Mouse (Mus musculus): ENCODE data around the gene Iqck. TPM values are rescaled to one million over a fixed set of nuclear protein-coding genes. Genes with fewer than 3 reads are reported as not detected.

Gene Iqck
- total and polyA plus RNA-seq, 3 experiments: 0.39 to 0.68 (median 0.62) TPM

DNA sequence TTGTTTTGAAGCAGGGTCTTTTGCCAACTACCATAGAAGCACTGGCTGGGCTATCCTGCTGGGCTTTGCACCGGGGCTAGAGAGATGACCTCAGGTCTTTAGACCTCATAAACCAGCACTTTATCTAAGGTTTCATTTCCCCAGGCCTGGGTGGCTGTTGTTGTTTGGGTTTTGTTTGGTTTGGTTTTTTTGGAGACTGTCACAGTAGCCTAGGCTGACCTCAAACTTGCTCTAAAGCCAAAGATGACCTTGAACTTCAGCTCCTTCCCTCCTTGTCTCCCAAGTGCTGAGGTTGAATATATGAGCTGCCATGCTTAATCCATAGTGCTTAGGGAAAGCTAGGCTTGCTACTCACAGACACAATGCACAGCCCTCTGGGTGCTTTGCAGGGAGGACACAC is 35.9 kb upstream of the Iqck start:
- no peak for DNase-seq (ENCODE audit: extremely low read depth)
- Histone ChIP-seq H3K27ac (ENCODE audit: insufficient read depth, low read depth) (no peak overlapping the region), H3K79me2 (replicated peaks; ENCODE audit: control insufficient read depth, extremely low read depth, insufficient read depth, poor library complexity, severe bottlenecking) (no peaks in the 10 kb centered on the region), H3K4me1 (ENCODE audit: control insufficient read depth in 1 of 2, insufficient read depth in 2 of 2) (peaks cover 6 to 14% of the 10 kb centered on the region in 2 experiments), H3K4me2 (ENCODE audit: insufficient read depth, low read depth, poor library complexity, severe bottlenecking) (no peak overlapping the region), H3K27me3 (replicated peaks) (no peaks in the 10 kb centered on the region), H3K4me3 (replicated peaks in 1 of 3; ENCODE audit: low read depth in 2 of 3, low read length in 2 of 3, poor library complexity in 1 of 3) (no peak overlapping the region), H3K36me3 (replicated peaks in 1 of 2; ENCODE audit: control insufficient read depth in 1 of 2, insufficient read depth in 1 of 2, low read length in 1 of 2) (peaks cover 30 to 82% of the 10 kb centered on the region in 2 experiments), H3K9ac (ENCODE audit: insufficient read depth, low read depth) (no peak overlapping the region), H3K9me3 (replicated peaks; ENCODE audit: low read length) (no peaks in the 10 kb centered on the region)
- in situ Hi-C loops (cut with MboI; ENCODE audit: low pct_ligation_motif_present, low pct_unique_long_range_greater_than_20kb, low sequenced_read_pairs): no loop called here
- no peak for TF ChIP-seq JUN (IDR thresholded peaks at IDR 0.05; ENCODE audit: insufficient read depth, low read depth, low read length)
- no peak for TF ChIP-seq BHLHE40 (IDR thresholded peaks at IDR 0.05; ENCODE audit: low read depth, low read length)
- no peak for TF ChIP-seq JUND (conservative IDR thresholded peaks at IDR 0.05; ENCODE audit: low read depth, low read length)
- no peak for TF ChIP-seq GABPA (IDR thresholded peaks at IDR 0.05; ENCODE audit: insufficient replicate concordance, low read depth, low read length)
- TF ChIP-seq RCOR1 (conservative IDR thresholded peaks at IDR 0.05; ENCODE audit: low read depth, low read length): no peak
- TF ChIP-seq ZMIZ1 (IDR thresholded peaks at IDR 0.05; ENCODE audit: low read depth, low read length): no peak
- TF ChIP-seq ZKSCAN1 (IDR thresholded peaks at IDR 0.05; ENCODE audit: borderline replicate concordance, low read depth, low read length): no peak
- TF ChIP-seq TCF12 (IDR thresholded peaks at IDR 0.05; ENCODE audit: low read depth, low read length): no peak
- TF ChIP-seq CHD2 (IDR thresholded peaks at IDR 0.05; ENCODE audit: low read length): no peak
- TF ChIP-seq MYC (IDR thresholded peaks at IDR 0.05; ENCODE audit: low read depth, low read length): no peak
- TF ChIP-seq ZC3H11A (IDR thresholded peaks at IDR 0.05; ENCODE audit: low read depth, low read length): no peak
- TF ChIP-seq MXI1 (IDR thresholded peaks at IDR 0.05; ENCODE audit: low read depth, low read length): no peak
- no peak for TF ChIP-seq CTCF (conservative IDR thresholded peaks at IDR 0.05 in 1 of 2, IDR thresholded peaks at IDR 0.05 in 1 of 2; ENCODE audit: low read depth in 2 of 2, low read length in 2 of 2)
- no peak for TF ChIP-seq POLR2A (IDR thresholded peaks at IDR 0.05; ENCODE audit: low read depth, low read length)
- TF ChIP-seq HCFC1 (IDR thresholded peaks at IDR 0.05; ENCODE audit: low read depth, low read length): no peak
- dilution Hi-C loops (cut with MboI; ENCODE audit: extremely low pct_ligation_motif_present, extremely low pct_unique_long_range_greater_than_20kb, low sequenced_read_pairs): no loop called here

DNA sequence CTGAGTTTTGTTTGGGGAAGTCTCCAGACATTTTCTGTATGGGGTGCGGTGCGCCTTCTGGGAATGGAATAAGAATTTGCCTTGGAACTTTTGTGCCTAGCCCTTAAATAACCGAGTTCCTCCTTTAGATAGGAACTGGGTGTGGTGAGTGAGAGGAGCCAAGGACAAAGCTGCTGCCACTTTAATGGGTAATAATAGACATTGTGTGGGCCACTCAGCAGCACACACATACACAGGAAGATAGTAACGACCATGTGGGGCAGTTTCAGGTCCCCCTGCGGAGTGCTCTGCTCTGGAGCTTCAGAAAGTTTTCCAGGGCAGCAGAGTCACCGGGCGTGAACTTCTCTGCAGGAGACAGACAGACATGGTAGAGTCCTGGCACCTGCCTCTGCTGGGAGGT is 34.2 kb upstream of the Iqck start:
- TF ChIP-seq MXI1 (IDR thresholded peaks at IDR 0.05; ENCODE audit: low read depth, low read length) (no peak), TBP (conservative IDR thresholded peaks at IDR 0.05; ENCODE audit: low read depth, low read length) (no peak), SIN3A (IDR thresholded peaks at IDR 0.05; ENCODE audit: low read length) (no peak), MAX (IDR thresholded peaks at IDR 0.05; ENCODE audit: low read length) (no peak), EP300 (IDR thresholded peaks at IDR 0.05; ENCODE audit: low read length) (no peak), ETS1 (conservative IDR thresholded peaks at IDR 0.05; ENCODE audit: low read depth, low read length) (no peak), ZMIZ1 (IDR thresholded peaks at IDR 0.05; ENCODE audit: low read depth, low read length) (no peak), JUND (conservative IDR thresholded peaks at IDR 0.05; ENCODE audit: low read depth, low read length) (no peak)
- Histone ChIP-seq H3K4me1 (ENCODE audit: control insufficient read depth in 1 of 2, insufficient read depth in 2 of 2) (peaks cover 6 to 14% of the 10 kb centered on the region in 2 experiments), H3K79me2 (replicated peaks; ENCODE audit: control insufficient read depth, extremely low read depth, insufficient read depth, poor library complexity, severe bottlenecking) (no peaks in the 10 kb centered on the region), H3K27ac (ENCODE audit: insufficient read depth, low read depth) (no peak overlapping the region), H3K27me3 (replicated peaks) (no peaks in the 10 kb centered on the region), H3K4me2 (ENCODE audit: insufficient read depth, low read depth, poor library complexity, severe bottlenecking) (no peak overlapping the region), H3K9ac (ENCODE audit: insufficient read depth, low read depth) (no peak overlapping the region), H3K36me3 (replicated peaks in 1 of 2; ENCODE audit: control insufficient read depth in 1 of 2, insufficient read depth in 1 of 2, low read length in 1 of 2) (peaks cover 27 to 83% of the 10 kb centered on the region in 2 experiments), H3K4me3 (replicated peaks in 1 of 3; ENCODE audit: low read depth in 2 of 3, low read length in 2 of 3, poor library complexity in 1 of 3) (no peak overlapping the region), H3K9me3 (replicated peaks; ENCODE audit: low read length) (no peaks in the 10 kb centered on the region)
- dilution Hi-C loops (cut with MboI; ENCODE audit: extremely low pct_ligation_motif_present, extremely low pct_unique_long_range_greater_than_20kb, low sequenced_read_pairs) (no loop called here), in situ Hi-C loops (cut with MboI; ENCODE audit: low pct_ligation_motif_present, low pct_unique_long_range_greater_than_20kb, low sequenced_read_pairs) (no loop called here)
- DNase-seq (ENCODE audit: extremely low read depth): no peak
